ENCODE assay signal across 18 mouse cellular contexts in genomic region chr7:112472024-112472707, GRCm38 (mm10). TPM values are rescaled to one million over a fixed set of nuclear protein-coding genes. Genes with fewer than 3 reads are reported as not detected.
DNase-seq lines count a peak whose midpoint lies in the region; ATAC-seq and TF ChIP-seq lines count a peak whose summit lies in the region.
"Had no signal": no experiment of that assay in that cellular context is flagged by ENCODE, and none has a peak within 500 bp of the region (broad histone marks: within the 10 kb centered on the region; RNA-seq: fewer than 3 reads in every experiment).

No protein-coding gene starts in this region.

- no peak for TF ChIP-seq EP300 in stomach, postnatal 0 days (optimal IDR thresholded peaks at IDR 0.05)

- no peak for ATAC-seq in lung, embryonic 15.5 days (ENCODE audit: borderline replicate concordance, extremely low read depth, low FRiP score, low TSS enrichment)
- no peak for ATAC-seq in embryonic facial prominence, embryonic 13.5 days (ENCODE audit: insufficient number of reproducible peaks, insufficient read depth, low FRiP score, low TSS enrichment, low read depth)
- no peak for ATAC-seq in stomach, postnatal 0 days (ENCODE audit: low FRiP score, low TSS enrichment)
- no peak for ATAC-seq in midbrain, postnatal 0 days (ENCODE audit: low FRiP score)
- ATAC-seq: forebrain, embryonic 15.5 days had no signal

- 0 out of 2 replicates have a peak overlapping the region, but pooled peaks have one; percentile 16 for H3K27ac ChIP-seq in heart, embryonic 10.5 days
- peak overlapping the region; percentile 23; the same call in 1 of the 2 replicates for H3K27ac ChIP-seq in lung, embryonic 15.5 days
- H3K27ac ChIP-seq in embryonic facial prominence, embryonic 13.5 days: peak overlapping the region; percentile 75
- peak overlapping the region; percentile 82 for H3K27ac ChIP-seq in stomach, postnatal 0 days (replicated peaks)
- no peak overlapping the region for H3K27ac ChIP-seq in midbrain, postnatal 0 days (ENCODE audit: low read depth, low read length)
- H3K27ac ChIP-seq: forebrain, embryonic 15.5 days; hindbrain, embryonic 13.5 days; limb, embryonic 13.5 days; liver, embryonic 15.5 days had no signal

- no peaks in the 10 kb centered on the region for H3K36me3 ChIP-seq in heart, embryonic 10.5 days
- H3K36me3 ChIP-seq in lung, embryonic 15.5 days: no peaks in the 10 kb centered on the region
- H3K36me3 ChIP-seq in embryonic facial prominence, embryonic 13.5 days: no peaks in the 10 kb centered on the region
- no peaks in the 10 kb centered on the region for H3K36me3 ChIP-seq in stomach, postnatal 0 days (ENCODE audit: control insufficient read depth, insufficient read depth, low read length)
- no peaks in the 10 kb centered on the region for H3K36me3 ChIP-seq in midbrain, postnatal 0 days (ENCODE audit: insufficient read depth, low read length)
- H3K36me3 ChIP-seq: forebrain, embryonic 15.5 days; hindbrain, embryonic 13.5 days; limb, embryonic 13.5 days; liver, embryonic 15.5 days had no signal

- H3K9me3 ChIP-seq in heart, embryonic 10.5 days: no peaks in the 10 kb centered on the region
- no peaks in the 10 kb centered on the region for H3K9me3 ChIP-seq in lung, embryonic 15.5 days
- H3K9me3 ChIP-seq in embryonic facial prominence, embryonic 13.5 days: no peaks in the 10 kb centered on the region
- H3K9me3 ChIP-seq in stomach, postnatal 0 days (ENCODE audit: control insufficient read depth, low read length): no peaks in the 10 kb centered on the region
- no peaks in the 10 kb centered on the region for H3K9me3 ChIP-seq in midbrain, postnatal 0 days (ENCODE audit: low read length)
- H3K9me3 ChIP-seq: forebrain, embryonic 15.5 days; hindbrain, embryonic 13.5 days; limb, embryonic 13.5 days; liver, embryonic 15.5 days had no signal

- H3K27me3 ChIP-seq in heart, embryonic 10.5 days (ENCODE audit: insufficient read depth, poor library complexity, severe bottlenecking): no peaks in the 10 kb centered on the region
- H3K27me3 ChIP-seq in lung, embryonic 15.5 days: no peaks in the 10 kb centered on the region
- H3K27me3 ChIP-seq in embryonic facial prominence, embryonic 13.5 days: no peaks in the 10 kb centered on the region
- H3K27me3 ChIP-seq in stomach, postnatal 0 days (ENCODE audit: control insufficient read depth, insufficient read depth, low read length): no peaks in the 10 kb centered on the region
- no peaks in the 10 kb centered on the region for H3K27me3 ChIP-seq in midbrain, postnatal 0 days (ENCODE audit: insufficient read depth, low read length)
- H3K27me3 ChIP-seq: forebrain, embryonic 15.5 days; hindbrain, embryonic 13.5 days; limb, embryonic 13.5 days; liver, embryonic 15.5 days had no signal

- 49% methylated on average over 10 of the region's 10 CpGs for WGBS in heart, embryonic 10.5 days
- 47% methylated on average over 10 of the region's 10 CpGs for WGBS in lung, embryonic 15.5 days
- WGBS in embryonic facial prominence, embryonic 13.5 days: 43% methylated on average over 10 of the region's 10 CpGs
- 45% methylated on average over 10 of the region's 10 CpGs for WGBS in stomach, postnatal 0 days
- 81% methylated on average over 10 of the region's 10 CpGs for WGBS in midbrain, postnatal 0 days

- no peak overlapping the region for H3K4me3 ChIP-seq in heart, embryonic 10.5 days
- H3K4me3 ChIP-seq in lung, embryonic 15.5 days: no peak overlapping the region
- H3K4me3 ChIP-seq in embryonic facial prominence, embryonic 13.5 days: no peak overlapping the region
- H3K4me3 ChIP-seq in stomach, postnatal 0 days (ENCODE audit: low read depth, low read length): no peak overlapping the region
- no peak overlapping the region for H3K4me3 ChIP-seq in midbrain, postnatal 0 days (ENCODE audit: low read depth, low read length)
- H3K4me3 ChIP-seq: forebrain, embryonic 15.5 days; hindbrain, embryonic 13.5 days; limb, embryonic 13.5 days; liver, embryonic 15.5 days had no signal

- H3K4me2 ChIP-seq in lung, embryonic 15.5 days: no peak overlapping the region
- H3K4me2 ChIP-seq in embryonic facial prominence, embryonic 13.5 days: no peak overlapping the region
- no peak overlapping the region for H3K4me2 ChIP-seq in stomach, postnatal 0 days (replicated peaks; ENCODE audit: low read depth)
- H3K4me2 ChIP-seq in midbrain, postnatal 0 days (ENCODE audit: low read depth, low read length, poor library complexity, severe bottlenecking): no peak overlapping the region
- H3K4me2 ChIP-seq: forebrain, embryonic 15.5 days; hindbrain, embryonic 13.5 days; limb, embryonic 13.5 days; liver, embryonic 15.5 days had no signal

- no peak overlapping the region for H3K9ac ChIP-seq in lung, embryonic 15.5 days
- no peak overlapping the region for H3K9ac ChIP-seq in embryonic facial prominence, embryonic 13.5 days
- H3K9ac ChIP-seq in stomach, postnatal 0 days (ENCODE audit: low read length): no peak overlapping the region
- no peak overlapping the region for H3K9ac ChIP-seq in midbrain, postnatal 0 days (replicated peaks; ENCODE audit: low read length, poor library complexity, severe bottlenecking)
- H3K9ac ChIP-seq: forebrain, embryonic 15.5 days; hindbrain, embryonic 13.5 days; liver, embryonic 15.5 days had no signal

- no peak for TF ChIP-seq CTCF in stomach, postnatal 0 days (IDR thresholded peaks at IDR 0.05; ENCODE audit: low read depth)
- TF ChIP-seq CTCF in midbrain, postnatal 0 days (IDR thresholded peaks at IDR 0.05): no peak

- no peak for DNase-seq in heart, embryonic 10.5 days (ENCODE audit: low spot score)
- no peak for DNase-seq in heart, adult 8-10 months (ENCODE audit: low spot score)
- DNase-seq in lung, postnatal 25 days (ENCODE audit: low spot score): no peak
- no peak for DNase-seq in stomach, postnatal 0 days (ENCODE audit: low spot score)
- no peak for DNase-seq in midbrain, postnatal 0 days (ENCODE audit: low spot score)
- DNase-seq: cerebellum, adult 8-10 months; kidney, adult 18-20 months; kidney, postnatal 14 days; thymus, adult 2 months had no signal

- H3K4me1 ChIP-seq in heart, embryonic 10.5 days: peaks cover 60% of the 10 kb centered on the region
- peaks cover 45% of the 10 kb centered on the region for H3K4me1 ChIP-seq in lung, embryonic 15.5 days
- H3K4me1 ChIP-seq in embryonic facial prominence, embryonic 13.5 days: peaks cover 69% of the 10 kb centered on the region
- peaks cover 6% of the 10 kb centered on the region for H3K4me1 ChIP-seq in stomach, postnatal 0 days (replicated peaks; ENCODE audit: control insufficient read depth, insufficient read depth)
- H3K4me1 ChIP-seq in midbrain, postnatal 0 days (ENCODE audit: insufficient read depth, low read length): peaks cover 3% of the 10 kb centered on the region; the same call in 1 of the 2 replicates
- H3K4me1 ChIP-seq: liver, embryonic 15.5 days had no signal

RNA-seq across cellular contexts. Expression of gene Parva, which starts 44.9 kb away (rescaled TPM):
- 82.5 and 94.9 TPM in 2 replicates for polyA plus RNA-seq in heart, embryonic 10.5 days (2016; fragmentation: Nextera tagmentation; extraction: Ambion mirVana)
- total RNA-seq in heart, adult 8-10 months (2022): 10 to 100 TPM; 42.6 to 46.1 (median 44.5) TPM
- polyA plus RNA-seq in lung, embryonic 15.5 days (2015; fragmentation: Nextera tagmentation; extraction: Ambion mirVana): 109 TPM in 2 replicates
- 89.1 and 104 TPM in 2 replicates for polyA plus RNA-seq in embryonic facial prominence, embryonic 13.5 days (2015; fragmentation: Nextera tagmentation; extraction: Ambion mirVana)
- 69.5 and 72.3 TPM in 2 replicates for polyA plus RNA-seq in stomach, postnatal 0 days (2015; fragmentation: Nextera tagmentation; extraction: Ambion mirVana)
- 23.2 and 25.8 TPM in 2 replicates for total RNA-seq in midbrain, postnatal 0 days (2014; rRNA removed)
- polyA plus RNA-seq in midbrain, postnatal 0 days (2015; fragmentation: Nextera tagmentation; extraction: Ambion mirVana): 22.9 and 23.3 TPM in 2 replicates
- total RNA-seq: common myeloid progenitor, adult 5-6 weeks; megakaryocyte, adult 5-6 weeks; neutrophil, adult 5-6 weeks had no signal
